Mouse (Mus musculus) retina, embryonic 14.5 days (tissue): Measurements from ENCODE around the gene Clock.

Experiments
- DNase-seq: peaks from one replicate; pipeline ENCODE4 v3.0.0-alpha.2; 2015; ENCODE audit warnings: low spot score

The Clock gene

DNA sequence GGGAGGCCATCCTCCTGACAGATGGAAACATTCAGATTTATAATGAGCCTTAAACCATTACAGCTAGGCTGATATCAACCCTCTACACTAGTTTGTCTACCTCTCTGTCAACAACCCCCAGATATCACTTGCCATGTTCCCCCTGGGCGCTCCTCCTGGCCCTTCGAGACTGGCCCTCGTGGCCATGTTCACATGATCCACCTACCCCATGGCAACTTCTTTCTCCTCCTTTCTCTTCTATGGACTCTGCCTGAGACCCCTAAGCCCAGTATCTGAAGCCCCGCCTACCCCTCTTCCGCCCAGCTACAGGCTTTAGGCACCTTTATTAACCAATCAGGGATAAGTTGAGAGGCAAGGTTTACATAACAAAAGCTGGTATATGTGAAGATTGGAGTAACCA lies 124.8 kb downstream of the Clock start:
- no peak for DNase-seq

- DNase-seq, result no peak
These were observed 125.4 kb downstream of the Clock start for GRCm38 (mm10) chr5:76179171-76179570.

DNA sequence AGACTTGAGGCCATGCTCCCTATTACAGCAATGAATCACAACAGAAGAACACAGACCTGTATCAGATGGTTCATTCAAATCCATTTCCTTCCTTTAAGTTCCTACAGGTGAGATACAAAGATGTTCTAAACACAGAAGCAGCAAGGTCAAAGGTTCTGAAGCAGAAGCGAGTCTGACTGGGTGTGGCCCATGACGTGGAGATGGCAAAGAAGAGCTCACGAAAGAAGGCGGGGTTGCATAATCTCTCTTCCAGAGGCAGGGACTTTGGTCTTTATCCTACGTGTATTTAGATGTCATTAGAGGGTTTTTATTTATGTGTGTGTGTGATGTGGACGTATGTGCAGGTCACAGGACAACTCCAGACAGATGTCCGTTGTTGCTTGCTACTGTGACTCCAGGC lies 126.9 kb downstream of the Clock start:
- no peak for DNase-seq

DNA sequence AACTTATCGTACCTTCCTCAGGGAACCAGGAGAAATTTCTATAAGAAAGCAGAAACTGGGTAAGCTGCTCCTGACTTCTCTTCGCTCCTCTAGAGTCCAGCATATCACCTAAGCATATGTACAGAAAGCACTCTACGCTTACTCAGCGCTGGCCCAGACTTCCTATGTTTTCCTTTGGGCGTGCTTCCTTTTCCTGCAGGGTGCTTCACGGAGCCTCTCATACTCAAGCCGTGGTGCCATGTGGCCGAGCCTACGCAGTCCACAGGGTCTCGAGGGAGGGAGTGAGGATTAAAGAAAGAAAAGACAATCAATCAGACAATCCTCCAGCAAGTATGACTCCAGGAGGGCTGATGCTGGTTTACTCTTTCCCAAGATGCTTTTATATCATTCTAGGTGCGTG lies 127.8 kb downstream of the Clock start:
- no peak for DNase-seq

DNA sequence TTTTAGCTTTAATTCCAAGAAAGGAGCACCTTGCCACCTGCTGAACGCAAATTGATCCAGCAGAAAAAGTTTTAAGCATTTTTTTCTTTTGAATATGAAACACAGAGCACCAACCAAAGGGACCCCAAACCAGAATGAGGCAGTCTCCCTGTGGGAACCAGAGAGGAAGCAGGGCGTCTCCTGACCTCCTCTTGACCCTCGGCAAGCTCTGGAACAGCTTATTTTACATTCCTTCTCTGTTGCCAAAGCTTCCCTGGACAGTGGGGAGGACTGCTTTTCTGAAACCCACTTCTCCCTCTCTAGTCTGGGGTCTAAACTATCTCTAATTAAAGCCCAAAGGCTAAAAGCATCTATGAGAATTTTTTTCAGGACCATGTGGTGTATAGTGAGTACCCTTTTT lies 128.2 kb downstream of the Clock start:
- no peak for DNase-seq

DNA sequence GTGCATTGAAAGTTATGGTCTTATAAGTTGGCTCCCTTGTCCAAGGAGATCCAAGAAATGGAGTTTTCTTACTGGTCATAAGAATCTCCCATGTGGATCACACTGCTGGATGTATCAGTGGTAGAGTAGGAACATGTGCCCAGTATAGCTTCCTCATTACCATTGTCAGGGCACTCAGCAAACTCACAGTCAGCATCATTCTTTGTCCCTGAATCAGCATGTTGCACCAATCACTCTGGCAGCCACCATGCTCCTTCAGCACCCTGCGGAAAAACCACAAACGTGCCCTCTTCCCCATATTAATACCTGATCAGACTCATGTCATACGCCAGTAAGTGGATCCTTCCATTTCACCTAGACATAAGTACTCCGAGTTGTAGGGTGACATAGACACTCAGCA lies 129.5 kb downstream of the Clock start:
- DNase-seq, result no peak

- DNase-seq, result no peak
These were observed 133.6 kb downstream of the Clock start for GRCm38 (mm10) chr5:76171039-76171438.

GRCm38 (mm10) chr5:76170522-76170921 lies 134.1 kb downstream of the Clock start:
- no peak for DNase-seq

GRCm38 (mm10) chr5:76164827-76165226 lies 139.8 kb downstream of the Clock start:
- no peak for DNase-seq

DNA sequence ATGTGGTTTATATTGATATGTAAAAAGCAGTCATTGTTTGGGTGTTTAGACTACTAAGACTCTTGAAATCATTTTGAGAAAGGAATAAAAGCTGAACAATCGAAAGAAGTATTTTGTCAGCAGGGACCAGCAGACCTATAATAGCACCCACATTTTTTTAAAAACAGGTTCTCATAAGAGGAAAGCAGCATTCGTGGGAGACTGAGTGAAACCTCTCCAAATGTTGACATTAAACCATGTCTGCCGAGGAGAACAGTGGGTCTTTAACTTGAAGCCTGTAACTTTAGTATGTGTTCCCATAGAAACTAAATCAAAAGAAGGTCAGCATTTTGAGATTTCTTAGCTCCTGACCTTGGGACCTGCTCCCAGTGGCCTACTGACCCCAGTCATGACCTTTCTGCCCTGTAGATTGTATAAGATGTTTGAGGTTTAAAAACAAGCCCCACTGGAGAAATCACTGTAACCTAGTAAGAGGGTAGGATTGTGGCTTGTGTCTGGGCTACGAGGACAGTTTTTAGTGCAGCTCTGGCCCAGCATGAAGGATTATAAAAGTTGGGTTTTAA lies 140.7 kb downstream of the Clock start:
- DNase-seq, result no peak

- DNase-seq, result no peak
These were observed 141.7 kb downstream of the Clock start for GRCm38 (mm10) chr5:76162926-76163325.

DNA sequence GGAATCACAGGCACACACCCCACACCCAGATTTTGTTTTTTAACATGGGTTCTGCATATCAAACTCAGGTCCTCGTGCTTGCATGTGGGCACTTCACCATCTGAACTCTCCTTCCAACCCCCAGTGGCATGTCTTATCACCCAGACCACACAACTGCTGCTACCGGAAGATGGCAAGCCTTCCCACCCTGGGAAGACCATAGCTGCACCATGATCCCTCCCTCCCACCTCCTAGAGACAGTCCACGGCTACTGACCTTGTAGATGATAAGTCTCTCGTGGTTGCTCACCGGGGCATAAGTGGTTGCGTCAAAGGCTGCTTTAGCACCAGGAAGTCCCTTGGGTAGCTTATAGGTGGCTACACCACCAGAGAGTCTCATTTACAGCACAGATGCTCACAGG lies 143.1 kb downstream of the Clock start:
- no peak for DNase-seq

DNA sequence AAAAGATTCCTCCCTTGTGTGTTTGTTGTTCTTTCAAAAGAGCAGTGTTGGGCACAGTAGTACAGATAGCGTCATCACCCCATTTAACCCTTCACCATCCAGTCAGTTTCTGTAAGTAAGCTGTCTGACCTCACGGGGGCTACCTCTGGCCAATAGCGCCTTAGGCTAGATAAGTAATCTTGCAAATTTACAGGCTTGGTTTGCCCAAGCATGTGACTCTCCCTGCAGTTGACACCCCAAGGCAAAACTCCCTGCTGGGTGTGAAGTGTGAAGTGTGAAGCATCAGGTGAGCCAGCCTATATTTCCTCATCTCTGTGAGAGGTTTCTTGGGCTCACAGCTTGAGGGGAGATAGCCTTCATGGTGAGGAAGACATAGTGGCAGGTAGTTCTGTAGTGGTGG lies 144.5 kb downstream of the Clock start:
- DNase-seq, result no peak
